Mouse (Mus musculus) lung, postnatal 36 days (tissue): ENCODE data around the gene Atp7b.
A peak's percentile ranks its signal among the peaks of the same experiment; 100 is the strongest.

Source experiments
- DNase-seq: peaks from one replicate; pipeline ENCODE4 v3.0.0; 2022; ENCODE audit warnings: mixed read lengths

The Atp7b gene

DNA sequence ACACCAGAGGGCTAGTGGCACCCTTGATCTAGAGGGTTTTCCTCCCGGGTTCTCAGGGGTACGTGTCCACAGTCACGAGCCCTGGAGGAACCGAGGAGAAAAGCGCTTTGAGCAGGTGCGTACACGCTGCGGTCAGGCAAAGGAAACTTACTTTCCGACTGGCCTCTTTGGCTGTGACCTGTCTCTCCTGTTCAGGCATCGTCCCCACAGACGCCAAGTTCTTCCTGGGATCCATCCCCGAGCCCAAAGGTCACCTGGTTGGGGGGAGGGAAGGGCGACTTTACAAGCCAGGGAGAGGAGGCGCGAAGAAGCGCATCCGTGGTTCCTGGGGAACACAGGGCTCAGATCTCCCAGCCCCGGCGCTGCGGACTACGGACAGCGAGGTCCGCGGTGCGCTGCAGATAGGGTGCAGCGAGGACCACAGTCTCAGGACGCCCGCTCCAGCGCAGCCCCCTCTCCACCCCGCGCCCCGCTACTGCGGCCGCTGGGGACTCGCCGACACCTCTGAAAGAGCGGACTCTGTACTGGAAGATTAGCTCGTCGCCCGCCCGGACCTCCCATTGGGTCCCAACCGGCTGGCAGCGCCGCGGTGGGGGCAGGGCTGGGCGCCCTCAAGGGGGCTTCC is at the start of gene Atp7b:
Atp7b (minus strand) TSS at position 485 of the 625 bp plus-strand sequence.
- peak; percentile 30 for DNase-seq

DNA sequence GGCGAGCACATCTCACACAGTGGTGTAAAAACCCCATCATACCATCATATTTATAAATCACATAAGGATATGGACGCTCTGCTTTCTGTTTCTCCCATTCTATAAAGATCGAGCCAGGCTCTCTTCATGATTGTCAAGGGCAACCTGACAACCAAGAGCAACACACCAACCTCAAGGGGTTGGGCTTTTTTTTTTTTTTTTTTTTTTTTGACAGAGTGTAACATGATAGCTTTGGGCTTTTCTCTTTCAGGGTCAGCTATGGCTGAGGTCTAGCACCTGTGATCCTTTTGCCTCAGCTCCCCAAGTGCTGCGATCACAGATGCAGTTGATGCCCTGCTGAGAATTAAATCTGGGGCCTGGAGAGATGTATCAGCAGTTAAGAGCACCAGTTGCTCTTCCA is 46.9 kb upstream of the Atp7b start:
- no peak for DNase-seq

DNA sequence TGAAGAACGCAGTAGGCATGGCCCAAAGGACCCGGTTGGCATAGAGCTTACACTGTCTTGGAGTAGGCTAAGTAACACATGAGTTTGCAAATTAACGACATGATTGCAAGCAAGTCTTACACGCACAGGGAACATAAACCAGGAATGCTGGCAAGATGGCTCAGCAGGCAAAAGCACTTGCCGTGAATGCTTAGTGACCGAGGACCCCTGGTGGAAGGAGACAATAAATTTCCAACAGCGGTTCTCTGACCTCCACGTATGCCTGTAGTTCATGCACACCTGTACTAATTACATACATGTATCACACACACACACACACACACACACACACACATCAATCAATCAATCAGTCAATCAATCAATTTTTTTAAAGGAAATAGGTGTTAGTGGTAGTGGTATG is 31.5 kb upstream of the Atp7b start:
- peak; percentile 2 for DNase-seq

DNA sequence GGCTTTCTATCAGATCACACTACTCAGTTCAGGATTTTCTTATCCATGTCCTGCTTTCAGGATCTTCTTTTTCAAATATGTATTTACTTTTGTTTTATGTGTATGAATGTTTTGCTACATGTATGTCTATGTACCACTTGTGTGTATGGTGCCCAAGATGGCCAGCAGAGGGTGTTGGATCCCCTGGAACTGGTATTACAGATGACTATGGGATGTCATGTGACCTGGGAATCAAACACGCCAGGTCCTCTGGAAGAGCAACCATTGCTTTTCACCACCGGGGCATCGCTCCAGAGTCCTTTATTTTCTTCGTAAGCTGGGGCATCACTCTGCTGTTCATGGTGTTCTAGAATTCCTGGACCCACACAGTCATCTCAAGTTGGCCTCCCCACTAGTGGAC is 29.1 kb upstream of the Atp7b start:
- no peak for DNase-seq

DNA sequence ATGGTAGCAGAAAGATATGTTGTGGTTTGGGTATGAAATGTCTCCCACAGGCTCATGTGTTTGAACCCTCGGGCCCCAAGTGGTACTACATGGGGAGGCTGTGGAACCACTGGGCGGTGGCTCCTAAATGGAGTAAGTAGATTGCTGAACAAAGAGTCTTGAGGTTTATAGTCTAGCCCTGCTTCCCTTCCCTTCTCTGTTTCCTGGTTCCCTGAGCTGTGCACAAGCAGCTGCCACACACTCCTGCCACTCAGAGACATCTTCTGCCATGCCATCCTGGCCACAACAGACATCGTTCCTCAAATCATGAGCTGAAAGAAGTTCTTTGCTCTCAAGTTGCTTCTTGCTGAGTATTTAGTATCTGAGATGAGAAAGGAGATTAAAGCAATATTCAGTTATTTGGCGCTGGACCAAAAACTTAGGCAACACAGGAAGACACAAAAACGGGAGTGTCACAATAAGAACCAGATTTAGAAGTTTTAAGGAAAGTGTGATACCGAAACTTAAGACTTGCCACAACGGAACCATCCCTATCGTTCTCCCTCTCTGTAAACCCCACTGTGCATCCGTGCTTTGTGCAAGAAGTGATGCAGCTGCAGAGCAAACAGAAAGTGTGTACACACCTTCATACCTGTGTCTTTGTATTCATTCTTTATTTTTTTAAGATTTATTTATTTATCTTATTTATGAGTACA is 19.4 kb upstream of the Atp7b start:
- DNase-seq: no peak

DNA sequence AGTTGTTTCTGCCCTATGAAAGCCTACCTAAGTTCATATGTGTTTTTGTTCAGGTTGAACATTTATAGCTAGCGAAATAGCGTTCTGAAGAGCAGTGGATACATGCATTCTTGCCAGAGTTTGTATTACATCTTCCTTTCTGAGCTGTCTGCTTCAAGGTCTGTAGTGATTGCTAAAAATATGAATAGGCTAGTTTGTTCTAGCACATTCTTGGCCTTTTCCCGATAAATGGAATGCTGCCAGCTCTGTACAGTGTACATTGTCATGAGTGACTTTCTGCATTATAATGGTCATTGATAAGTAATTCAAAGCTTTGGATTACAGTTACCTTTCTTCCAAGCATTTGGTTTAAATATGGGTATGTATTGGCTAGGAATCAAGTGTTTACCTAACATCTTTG is 1.0 kb upstream of the Atp7b start:
- no peak for DNase-seq

DNA sequence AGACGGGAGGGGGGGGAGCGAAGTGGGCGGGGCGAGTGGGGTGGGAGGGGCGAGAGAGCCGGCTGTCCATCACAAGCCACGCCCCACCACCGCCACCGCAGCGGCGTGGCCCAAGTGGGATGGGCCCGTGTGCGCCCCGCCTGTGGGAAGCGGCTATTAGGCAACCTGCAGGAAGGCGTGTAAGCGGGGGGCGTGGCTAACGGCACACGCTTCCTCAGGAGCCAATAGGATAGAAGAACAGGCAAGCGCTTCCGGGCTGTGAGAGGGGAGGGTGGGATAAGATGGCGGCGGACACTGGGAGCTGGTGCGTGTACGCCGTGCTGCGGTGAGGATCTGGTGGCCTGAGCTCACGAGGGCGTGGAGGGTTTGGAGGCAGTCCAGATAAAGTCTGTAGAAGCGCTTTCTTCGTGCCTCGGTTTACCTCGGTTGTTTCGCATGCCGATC is 363 bp upstream of the Atp7b start, which contains the start of gene Alg11:
Alg11 (plus strand) TSS at position 276 of the 444 bp plus-strand sequence.
- DNase-seq: peak; percentile 98

DNA sequence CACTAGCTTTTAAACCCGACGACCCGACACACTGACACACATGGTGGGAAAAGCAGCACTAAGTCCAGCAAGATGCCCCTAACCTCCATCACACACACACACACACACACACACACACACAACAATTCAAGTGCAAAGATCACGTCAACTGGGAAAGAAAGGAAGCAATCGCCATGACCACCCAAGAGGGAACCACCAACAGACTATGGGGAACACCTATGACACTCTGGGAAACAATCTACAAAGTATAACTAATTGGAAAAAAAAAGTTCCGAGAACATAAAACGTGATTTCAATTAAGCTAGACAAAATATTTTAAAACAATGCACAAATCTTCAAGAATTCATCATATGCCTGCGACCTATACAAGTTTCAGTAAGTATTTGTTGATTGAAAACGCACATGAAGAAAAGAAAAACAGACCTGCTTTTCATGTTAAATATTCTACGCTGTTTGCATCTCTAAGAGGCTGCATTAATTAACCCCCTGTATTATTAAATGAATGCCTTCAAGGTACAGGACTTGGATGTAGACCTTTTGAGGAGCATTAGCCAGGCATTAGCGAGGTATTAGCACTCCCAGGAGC is 859 bp downstream of the Atp7b start:
- no peak for DNase-seq

DNA sequence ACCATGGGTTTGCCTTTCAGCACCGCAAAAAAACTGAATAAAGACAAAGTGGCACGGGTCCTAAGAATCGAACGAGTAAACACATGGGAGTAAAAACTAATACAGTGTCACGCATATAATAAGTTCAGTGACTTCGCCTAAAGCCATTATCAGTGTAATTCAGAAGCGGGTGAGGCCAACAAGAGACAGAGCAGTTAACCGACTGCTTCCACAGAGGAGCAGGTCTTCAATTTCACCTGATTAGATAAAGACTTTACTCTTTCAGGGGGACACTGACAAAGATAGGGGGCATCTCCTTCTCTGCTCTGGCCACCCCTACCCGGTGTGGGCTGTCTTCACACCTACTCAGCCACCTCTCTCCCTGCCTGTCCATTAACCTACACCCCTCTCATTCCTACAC is 1.7 kb downstream of the Atp7b start:
- no peak for DNase-seq

DNA sequence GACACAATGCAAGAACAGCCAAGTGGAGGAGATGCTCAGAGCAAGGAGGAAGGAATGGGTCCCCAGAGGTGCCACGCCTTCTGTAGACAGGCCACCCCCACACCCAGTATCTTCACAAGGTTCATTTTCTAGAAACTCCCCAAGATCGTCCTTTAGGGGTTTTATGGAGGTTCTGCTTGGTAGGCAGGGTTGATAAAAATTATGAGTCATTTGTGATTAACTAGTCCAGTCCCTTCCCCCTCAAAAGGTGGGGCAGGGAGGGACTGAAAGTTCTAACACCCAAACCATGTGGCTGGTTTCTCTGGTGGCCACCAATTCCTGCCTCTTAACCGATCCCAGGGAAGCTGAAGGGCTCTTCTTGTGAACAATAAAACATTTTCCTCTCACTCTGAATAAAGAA is 3.3 kb downstream of the Atp7b start:
- DNase-seq: no peak

DNA sequence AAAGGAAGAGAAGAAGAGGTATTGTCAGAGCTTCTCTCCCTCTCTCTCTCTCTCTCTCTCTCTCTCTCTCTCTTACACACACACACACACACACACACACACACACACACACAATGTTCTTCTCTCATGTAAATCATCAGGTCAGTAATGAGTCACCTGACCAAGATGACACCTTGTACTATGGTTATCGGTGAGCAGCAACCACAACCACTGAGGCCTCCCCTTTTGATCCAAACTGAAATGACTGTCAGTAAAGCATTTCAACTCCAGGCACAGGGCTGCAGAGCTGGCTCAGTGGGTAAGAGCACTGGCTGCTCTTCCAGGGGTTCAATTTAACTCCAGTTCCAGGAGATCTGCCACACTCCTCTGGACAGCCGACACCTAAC is 4.6 kb downstream of the Atp7b start:
- no peak for DNase-seq

DNA sequence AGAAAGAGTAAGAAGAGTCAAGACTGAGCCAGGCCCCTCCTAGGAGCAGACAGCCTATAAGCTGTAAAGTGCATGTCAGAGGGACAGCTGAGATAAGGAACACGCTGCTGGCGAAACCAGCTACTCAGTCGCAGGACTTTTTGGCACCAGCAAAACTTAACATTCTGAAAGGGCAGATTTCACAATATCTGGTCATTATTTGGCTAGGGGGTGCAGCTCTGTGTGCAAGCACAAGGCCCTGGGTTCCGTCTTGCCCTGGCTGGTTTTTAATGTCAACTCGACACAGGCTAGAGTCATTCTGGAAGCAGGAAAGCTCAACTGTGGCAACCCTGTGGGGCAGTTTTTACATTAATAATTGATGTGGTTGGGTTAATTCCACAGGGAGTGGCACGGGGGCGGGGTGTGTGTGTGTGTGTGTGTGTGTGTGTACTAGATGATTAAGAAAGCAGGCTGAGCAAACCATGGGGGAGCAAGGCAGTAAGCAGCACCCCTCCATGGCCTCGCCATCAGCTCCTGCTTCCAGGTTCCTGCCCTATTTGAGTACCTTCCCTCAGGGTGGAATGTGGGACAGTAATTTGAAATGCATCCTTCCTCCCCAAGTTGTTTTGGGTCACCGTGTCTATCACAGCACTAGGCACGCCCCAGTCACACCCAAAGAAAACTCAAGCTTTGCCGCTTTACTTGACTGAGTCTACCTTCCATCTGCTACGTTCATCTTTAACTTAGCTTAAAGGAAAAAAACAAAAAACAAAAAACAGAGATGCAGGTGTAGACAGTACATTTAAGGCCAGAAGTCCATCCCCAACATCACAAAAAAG is 5.2 kb downstream of the Atp7b start:
- peak; percentile 51 for DNase-seq

DNA sequence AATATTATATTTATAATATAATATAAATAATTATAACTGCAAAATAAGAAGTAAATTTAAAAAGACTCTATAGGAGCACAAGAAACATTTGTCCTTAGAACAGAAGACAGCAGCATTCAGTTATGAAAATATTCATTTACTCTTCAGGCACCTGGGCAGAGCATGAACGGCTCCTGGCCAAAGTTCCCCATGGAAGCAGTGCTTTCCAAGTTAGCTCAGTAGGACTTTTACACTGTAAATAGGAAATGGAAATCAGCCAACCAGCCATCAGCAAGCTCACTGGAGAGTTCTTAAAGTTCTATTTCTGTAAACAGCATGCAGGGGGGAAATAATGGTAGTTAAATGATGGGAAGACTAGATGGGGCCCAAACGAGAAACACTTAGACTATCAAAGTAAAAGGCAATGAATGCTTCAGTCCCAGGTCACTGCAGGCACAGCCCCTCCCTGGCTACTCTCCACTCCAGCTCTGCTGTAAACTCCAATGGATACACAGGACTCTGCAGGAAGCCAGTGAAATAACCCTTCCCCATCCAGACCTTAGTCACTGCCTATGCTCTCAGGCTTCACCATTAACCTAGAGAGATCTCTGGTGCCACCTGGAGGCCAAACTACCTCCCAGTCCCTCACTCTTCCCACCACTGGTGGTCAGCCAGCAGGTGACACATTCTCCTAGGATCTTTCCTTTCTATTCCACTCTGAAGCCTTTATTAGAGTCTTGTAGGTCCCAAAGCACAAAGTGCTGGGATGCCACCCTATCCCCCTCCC is 12.2 kb downstream of the Atp7b start:
- peak; percentile 83 for DNase-seq

DNA sequence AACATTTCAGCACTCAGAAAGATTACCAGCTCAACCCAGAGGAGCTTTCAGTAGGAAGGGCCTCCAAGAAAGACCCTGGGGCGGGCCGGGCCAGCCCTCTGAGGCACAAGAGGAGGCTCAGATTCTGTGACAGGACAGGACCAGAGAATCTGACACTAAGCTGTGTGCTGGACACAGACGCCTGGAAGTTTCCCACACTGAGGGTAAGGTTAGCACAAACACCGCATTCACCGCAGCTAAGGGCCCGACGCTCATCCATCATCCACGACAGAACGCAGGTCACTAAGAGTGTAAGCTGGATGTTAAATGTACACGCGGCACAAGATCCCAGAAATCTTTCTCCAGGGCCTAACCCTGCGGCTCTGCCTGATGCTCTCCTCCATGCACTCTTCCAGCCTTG is 16.4 kb downstream of the Atp7b start:
- no peak for DNase-seq

DNA sequence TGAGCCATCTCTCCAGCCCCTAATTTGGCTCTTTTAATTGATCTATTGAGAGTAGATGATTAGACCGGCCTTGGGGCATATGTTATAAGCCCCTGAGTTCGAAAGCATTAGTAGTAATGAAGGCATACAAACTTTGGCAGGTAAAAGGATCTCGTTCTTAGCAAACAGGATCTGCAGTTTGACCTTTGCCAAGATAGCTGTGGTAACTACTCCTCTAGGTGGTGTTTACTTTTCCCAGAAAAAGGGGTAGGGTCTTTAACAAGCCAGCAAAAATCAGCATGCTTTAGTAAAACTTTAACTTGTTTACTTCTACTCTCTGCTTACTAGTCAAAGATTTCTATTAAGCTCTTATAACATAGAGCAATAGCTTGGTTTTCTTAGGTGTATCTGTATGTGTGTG is 17.6 kb downstream of the Atp7b start:
- no peak for DNase-seq

DNA sequence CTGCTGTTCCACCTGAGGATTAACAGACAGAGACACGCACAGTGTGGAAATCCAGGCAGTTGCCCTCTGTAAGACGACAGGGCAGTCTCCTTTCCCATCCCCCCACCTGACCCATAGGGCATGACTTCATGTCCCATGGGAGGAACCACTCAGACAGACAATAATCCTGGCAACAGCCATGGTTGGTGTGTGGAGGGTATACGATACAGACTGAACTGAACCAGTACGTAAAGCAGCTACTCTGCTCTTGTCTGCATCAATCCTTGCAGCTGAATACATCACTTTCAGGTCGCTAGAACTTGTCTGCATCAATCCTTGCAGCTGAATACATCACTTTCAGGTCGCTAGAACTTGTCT is 20.0 kb downstream of the Atp7b start:
- DNase-seq: no peak

DNA sequence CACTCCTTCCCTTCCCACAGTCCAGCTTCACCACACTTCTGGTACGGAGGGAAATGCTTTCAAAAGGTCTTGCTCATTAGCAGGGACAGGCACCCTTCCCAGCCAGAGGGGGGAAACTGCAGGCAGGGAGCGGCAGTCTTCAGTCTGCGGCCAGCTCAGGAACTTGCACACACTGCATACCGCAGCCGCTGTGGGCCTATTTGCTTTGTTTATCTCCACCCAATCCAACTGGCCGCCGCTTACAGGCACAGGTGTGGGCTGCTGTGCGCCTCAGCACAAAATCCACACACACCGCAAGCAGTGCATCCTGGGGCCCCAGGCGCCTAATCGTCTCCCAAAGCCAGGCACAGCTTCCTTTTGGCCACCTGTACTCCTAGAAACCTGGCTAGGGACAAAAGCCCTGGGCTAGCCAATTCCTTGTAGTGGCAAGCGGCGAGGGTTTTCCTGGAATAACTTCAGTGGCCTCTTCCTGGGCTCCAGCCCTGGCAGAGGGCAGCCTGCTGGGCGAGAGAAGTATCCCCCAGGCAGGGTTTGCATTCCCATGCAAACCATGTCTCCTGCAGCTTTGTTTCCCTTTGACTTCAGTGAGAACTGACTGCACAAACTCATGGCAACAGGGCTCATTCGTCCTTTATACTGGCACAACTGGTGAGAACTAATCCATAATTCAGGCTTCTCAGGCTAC is 20.5 kb downstream of the Atp7b start:
- DNase-seq: peak; percentile 74

DNA sequence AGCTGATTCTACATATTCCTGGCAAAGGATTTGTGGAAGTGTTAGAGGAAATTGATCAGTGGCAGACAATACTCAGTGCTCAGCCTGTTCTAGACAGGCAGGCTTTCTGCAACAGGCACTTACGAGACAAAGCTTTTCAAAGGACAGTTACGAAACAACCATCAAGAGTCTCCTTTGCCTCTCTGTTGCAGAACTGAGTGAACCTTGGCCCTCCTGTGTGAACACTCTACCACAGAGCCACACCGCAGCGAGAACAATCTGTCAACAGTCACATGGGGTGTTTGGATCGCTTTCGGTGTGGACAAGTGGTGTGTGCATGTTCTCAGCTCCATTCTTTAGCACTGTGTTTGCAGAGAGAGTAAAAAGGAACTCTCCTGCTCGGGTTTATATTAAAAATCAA is 23.1 kb downstream of the Atp7b start:
- DNase-seq: peak; percentile 86

DNA sequence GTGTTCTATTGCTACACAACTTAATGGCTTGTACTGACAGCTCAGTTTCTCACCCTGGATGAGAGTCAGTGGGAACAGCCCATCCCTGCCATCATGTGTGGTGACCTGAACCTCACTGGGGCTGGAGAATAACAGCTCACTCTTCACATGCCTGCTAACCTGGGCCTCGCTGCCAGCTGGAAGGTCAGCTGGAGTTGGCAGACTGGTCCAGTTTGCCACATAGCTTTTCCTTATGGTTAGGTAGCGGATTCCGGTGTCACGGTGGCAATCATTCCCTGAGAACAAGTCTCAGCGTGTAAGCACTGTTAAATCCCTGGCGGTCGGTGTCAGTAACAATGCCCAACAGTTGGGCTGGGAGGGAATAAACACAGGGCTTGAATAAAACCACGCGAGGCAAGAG is 24.0 kb downstream of the Atp7b start:
- DNase-seq: no peak

DNA sequence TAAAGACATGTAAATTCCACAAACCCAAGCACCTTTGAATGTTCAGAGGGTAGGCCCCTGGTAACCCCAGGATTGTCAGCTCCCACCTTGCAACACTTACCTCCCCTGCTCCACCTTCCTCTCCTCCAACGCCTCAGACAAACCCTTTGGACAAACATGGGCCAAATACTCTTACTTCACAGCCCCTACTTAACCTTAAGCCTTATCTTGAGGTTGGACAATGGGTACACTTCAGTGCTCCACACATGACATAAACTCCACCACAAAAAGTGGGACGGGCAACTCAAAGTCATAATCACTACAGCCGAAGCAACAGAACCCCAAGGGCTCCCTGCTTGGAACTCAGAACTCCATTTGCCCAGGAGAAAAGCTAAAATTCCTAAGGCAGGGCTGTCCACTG is 29.1 kb downstream of the Atp7b start:
- DNase-seq: peak; percentile 74

DNA sequence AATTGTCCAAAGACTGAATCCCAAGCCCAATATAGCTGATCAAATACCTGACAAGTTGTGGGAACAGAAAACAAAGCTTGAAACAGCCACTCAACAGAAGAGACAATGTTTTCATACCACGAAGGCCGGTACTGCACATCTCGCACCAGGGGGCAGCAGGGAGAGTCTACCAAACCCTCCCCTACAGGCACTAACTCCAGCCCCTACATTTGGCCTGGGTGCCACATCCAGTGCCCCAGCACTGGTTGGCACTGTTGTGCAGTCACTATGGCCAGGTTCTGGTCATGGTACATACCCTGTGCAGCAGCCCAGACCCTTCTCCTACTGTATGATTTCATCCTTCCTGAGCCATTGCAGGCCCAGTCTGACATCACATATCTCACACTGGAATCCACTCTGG is 31.1 kb downstream of the Atp7b start:
- DNase-seq: no peak

DNA sequence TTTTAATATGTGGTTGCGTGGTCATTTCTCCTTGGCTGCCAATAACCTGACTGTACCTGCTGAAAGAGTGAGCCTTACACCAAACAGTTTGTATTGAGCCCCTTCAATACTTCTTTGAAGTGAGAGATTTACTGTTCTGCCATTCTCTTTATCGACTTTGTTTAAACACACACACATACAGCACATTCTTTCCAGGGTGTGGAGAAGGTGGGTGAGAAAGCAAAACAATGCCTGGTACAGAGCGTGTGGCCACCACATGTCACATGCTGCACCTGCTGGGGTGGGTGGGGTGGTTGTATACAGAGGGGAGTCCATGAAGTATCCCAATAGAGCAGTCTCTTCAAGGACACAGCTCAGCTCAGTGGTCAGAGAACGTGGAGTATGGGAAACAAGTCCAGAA is 34.9 kb downstream of the Atp7b start:
- DNase-seq: peak; percentile 53
